Mouse (Mus musculus) testis, postnatal 14 days (tissue): Measurements from ENCODE around the gene Lztr1.

ENCODE experiments used
- DNase-seq: peaks from one replicate; pipeline ENCODE4 v3.0.0; 2021; ENCODE audit warnings: low spot score

The Lztr1 gene

DNA sequence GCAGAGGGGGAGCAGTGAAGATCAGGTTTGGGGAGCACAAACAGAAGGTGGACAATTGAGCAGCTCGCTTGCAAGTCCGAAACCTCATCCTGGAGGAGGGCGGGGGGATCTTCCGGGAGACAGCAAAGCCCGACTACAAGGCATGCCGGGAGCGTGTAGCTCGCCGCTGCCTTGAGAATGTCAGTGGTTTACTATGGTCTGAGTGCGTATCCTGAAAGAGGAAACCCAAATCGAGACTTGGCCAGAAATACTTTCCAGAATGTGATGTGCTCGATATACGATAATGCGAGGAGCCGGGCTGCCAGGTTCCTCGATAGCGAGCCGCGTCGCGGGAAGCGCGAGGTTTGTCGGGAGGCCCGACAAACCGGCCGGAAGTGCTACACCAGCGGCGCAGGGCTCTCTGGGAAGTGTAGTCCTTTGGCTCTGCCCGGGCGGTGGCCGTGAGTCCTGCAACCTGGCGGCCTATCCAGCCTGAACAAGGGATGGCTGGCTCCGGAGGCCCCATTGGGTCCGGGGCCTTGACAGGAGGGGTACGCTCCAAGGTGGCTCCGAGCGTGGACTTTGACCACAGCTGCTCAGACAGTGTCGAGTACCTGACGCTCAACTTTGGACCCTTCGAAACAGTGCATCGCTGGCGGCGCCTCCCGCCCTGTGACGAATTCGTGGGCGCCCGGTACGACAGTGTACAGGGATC is at the start of gene Lztr1:
Gene Lztr1 (plus strand): TSS at position 143 of the 694 bp plus-strand sequence.
- DNase-seq = peak; percentile 89

DNA sequence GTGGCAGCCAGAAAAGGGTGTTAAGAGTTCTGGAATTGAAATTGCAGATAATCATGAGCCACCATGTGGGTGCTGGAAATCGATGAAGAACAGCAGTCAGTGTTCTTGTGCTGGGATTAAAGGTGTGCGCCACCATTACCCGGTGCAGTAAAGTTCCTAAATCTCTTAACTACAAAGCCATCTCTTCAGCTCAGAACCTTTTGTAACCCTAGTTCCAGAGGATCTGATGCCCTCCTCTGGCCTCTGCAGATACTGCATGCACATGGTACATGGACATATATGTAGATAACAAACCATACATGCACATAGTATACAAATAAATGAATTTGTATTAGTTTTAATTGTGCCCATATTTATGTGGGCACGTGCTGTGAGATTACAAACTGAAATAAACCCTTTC is 48.2 kb upstream of the Lztr1 start:
- DNase-seq = no peak

- no peak for DNase-seq
Observed at GRCm38 (mm10) chr16:17461596-17461995, 46.9 kb upstream of the Lztr1 start.

- no peak for DNase-seq
Observed at GRCm38 (mm10) chr16:17463184-17463583, 45.3 kb upstream of the Lztr1 start.

GRCm38 (mm10) chr16:17466875-17467663 is 41.4 kb upstream of the Lztr1 start:
- DNase-seq = no peak

DNA sequence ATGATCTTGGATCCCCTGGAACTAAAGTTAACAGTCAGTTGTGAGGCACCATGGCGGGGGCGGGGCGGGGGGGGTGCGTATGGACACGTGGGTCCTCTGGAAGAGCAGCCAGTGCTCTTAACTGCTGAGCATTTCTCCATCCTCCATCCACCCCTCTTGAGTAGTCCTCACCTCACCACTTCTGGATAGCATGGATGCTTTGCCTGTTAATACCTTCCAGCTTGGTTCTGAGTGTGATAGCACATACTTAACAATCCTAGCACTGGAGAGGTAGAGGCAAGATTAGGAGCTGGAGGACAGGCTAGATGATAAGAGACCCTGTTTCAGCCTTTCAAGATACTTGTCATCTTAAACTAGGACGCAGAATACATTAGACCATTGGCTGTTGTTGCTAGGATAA is 36.0 kb upstream of the Lztr1 start:
- DNase-seq = no peak

- no peak for DNase-seq
Observed at GRCm38 (mm10) chr16:17474091-17474490, 34.4 kb upstream of the Lztr1 start.

DNA sequence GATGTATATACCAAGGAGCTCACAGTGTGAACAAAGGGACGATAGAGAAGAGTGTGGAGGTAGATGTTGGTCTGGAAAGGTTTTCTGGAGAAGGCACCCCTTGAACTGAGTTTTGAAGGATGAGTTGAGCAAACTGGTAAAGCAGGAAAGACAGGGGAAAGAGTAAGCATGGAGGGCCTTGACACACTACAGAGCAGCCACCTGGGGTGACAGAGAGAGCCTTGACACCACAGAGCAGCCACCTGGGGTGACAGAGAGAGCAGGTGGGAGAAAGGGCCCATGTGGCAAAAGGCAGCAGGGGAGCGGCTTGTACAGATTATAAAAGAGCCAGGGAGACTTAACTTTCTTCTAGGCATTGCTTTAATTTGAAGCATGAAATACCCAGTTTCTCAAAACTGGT is 33.7 kb upstream of the Lztr1 start:
- DNase-seq = no peak

DNA sequence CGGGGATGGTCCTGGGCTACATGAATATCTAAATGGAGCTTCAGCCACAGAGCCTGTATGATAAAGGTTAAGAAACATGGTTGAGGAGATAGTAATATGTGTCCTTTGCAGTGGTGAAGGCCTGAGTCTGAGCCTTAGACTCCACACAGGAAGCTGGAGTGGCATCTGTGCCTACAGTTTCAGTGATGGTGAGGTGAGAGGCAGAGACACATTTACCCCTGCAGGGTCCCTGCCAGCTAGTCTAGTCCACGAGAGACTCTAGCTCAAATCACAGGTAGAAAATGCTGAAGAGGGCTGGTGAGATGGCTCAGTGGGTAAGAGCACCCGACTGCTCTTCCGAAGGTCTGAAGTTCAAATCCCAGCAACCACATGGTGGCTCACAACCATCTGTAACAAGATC is 33.2 kb upstream of the Lztr1 start:
- no peak for DNase-seq

- DNase-seq = no peak
Observed at GRCm38 (mm10) chr16:17478331-17478943, 30.1 kb upstream of the Lztr1 start.

- no peak for DNase-seq
Observed at GRCm38 (mm10) chr16:17481465-17481864, 27.0 kb upstream of the Lztr1 start.

GRCm38 (mm10) chr16:17486505-17486904 is 22.0 kb upstream of the Lztr1 start:
- no peak for DNase-seq

- DNase-seq = no peak
Observed at GRCm38 (mm10) chr16:17488478-17489468, 19.7 kb upstream of the Lztr1 start.

DNA sequence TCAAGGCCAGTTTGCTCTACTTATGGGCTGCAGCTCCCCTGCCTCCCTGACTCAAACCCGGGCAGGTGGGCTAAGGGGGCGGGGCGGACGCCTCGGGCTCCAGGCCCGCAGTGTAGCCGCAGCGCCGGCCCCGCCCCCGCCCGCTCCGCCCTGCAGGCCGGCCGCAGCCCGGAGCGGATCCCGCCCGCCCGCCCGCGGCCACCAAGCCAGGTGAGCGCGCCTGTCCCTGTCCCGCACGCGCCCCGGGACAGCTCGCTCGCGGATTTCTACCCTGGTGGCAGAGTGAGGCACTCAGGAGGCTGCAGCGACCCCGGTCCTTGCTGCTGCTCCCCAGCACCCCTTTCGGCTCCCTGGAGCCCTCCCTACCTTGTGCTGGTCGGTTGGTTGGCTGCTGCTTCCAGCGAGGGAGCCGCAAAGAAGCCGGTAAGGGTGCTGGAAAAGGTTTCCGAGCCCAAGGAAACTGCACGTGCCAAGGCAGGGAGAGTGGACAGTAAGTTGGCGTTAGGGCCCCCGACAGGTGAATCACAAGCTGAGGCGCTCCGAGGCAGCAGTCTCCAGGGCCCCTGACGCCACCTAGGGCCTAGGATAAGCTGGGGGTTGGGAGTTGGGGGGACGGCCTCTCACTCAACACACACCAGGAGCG is 18.9 kb upstream of the Lztr1 start, which contains the start of gene Aifm3:
Gene Aifm3 (plus strand): TSS at position 143 of the 643 bp plus-strand sequence.
- DNase-seq = peak; percentile 45

- DNase-seq = no peak
Observed at GRCm38 (mm10) chr16:17491154-17491553, 17.3 kb upstream of the Lztr1 start.

DNA sequence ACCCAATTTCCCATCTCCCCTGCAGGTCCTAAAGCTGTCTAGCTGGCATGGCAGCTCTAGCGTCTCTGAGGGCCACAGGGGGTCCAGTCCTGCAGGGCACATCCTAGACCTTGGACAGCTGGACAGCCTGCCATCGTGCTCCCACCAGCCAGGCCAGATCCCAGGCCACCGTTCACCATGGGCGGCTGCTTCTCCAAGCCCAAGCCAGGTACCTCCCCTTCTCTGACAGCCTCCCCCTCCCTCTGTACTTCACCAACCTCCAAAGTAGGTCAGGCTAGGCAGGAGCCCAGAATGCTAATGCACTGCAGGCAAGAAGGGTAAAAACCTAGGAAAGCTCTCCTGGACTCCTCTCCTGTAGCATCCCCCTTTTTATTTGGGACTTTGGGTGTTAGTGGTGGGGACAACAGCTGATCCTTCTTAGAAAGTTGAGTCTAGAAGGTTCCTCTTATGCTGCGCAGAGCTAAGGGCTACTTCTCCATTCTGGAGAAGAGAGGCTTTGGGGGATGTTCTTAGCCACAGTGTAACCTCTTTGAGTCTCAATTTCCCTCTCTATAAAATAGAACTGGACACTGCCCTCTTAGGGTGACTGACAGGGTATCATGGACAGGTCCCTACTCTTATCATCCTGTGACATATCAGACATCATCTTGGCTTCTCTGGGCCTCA is 16.5 kb upstream of the Lztr1 start:
- DNase-seq = no peak

DNA sequence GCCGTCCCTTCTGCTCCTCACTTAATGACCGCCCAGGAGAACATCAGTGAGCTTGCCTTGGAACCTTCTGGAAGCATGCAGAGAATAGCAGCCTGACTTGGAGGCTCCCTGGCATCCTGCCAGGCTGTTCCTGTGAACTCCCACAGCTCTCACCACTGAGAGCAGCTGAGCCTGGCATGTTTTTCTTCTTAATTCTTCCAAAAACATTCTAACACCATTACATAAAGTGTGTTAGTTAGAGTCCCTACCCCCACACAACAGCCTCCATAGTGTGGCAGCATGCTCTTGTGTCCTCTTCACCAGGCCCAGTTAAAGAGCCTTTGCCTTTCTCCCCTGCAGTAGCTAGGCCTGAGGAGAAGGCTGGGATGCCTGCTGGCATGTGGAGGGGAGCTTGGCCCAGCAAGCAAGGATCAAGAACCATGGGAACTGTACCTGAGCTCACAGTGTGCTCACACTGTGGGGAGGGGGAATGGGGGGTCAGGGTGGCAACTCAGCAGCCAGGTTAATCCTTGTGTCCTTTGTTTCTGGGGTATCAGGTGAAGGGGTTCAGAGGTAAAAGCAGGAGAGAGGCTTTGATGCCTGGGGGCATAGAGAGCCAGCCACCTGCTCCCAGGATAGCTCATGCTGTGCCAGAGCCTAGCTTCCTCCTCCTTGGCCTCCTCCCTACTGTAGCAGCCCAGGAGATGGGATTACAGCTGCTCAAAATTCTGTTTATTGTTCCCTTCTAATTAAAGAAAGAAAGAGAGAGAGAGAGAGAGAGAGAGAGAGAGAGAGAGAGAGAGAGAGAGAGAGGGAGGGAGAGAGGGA is 11.8 kb upstream of the Lztr1 start:
- DNase-seq = peak; percentile 51

DNA sequence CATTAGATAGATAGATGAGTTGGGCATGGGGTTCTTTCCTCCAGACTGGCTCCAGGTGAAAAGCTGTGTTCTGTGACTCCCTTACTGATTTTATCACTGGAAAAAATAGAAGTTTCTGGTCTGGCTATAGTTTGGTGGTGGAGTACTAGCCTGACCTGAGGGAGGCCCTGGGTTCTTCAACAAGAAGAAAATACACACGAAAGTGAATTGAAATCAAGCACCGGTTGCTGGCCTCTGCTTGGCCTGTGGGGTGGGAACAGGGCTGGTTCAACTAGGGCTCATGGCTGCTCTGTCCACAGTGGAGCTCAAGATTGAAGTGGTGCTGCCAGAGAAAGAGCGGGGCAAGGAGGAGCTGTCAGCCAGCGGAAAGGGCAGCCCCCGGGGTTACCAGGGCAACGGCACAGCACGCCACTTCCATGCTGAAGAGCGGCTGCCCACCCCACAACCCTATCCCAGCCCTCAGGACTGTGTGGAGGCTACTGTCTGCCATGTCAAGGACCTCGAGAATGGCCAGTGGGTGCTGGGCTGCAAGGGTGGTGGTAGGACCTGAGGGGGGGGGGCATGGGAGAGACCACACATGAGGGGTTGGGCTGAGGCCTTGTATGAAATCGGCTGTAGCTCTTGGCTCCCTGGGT is 9.1 kb upstream of the Lztr1 start:
- DNase-seq = no peak

- no peak for DNase-seq
Observed at GRCm38 (mm10) chr16:17502681-17503080, 5.8 kb upstream of the Lztr1 start.
